Mouse (Mus musculus): ENCODE measurements around the gene Rhbdd1. TPM values are rescaled to one million over a fixed set of nuclear protein-coding genes. Genes with fewer than 3 reads are reported as not detected.

Gene Rhbdd1
- polyA plus RNA-seq, 1 experiment from 2014 or later: 7.6 TPM

DNA sequence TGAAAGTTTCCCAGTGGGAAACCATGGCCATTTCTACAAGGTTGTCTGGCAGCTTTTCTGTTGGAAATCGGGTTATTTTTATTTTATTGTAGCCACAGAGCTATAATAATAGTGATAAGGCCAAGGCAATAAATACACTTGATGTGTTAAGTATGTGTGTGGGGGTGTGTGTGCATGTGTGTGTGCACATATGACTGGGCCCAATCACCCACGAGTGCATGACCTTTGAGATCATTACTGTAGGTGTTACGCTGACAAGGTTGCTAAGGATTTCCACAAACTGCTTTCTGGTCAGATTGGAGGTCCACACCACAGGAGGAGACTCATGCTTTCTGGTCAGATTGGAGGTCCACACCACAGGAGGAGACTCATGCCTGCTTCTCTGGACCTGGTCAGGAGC is 18.3 kb downstream of the Rhbdd1 start:
- H3K9me3 ChIP-seq (ENCODE audit: low read depth, low read length): no peaks in the 10 kb centered on the region
- no peak overlapping the region for H3K9ac ChIP-seq
- WGBS: 78% methylated on average over 3 of the region's 3 CpGs
- H3K4me2 ChIP-seq: no peak overlapping the region
- no peaks in the 10 kb centered on the region for H3K36me3 ChIP-seq (ENCODE audit: insufficient read depth)
- no peaks in the 10 kb centered on the region for H3K27me3 ChIP-seq (ENCODE audit: insufficient read depth, low read length)
- no peak overlapping the region for H3K27ac ChIP-seq (ENCODE audit: low read depth)
- no peak for ATAC-seq (ENCODE audit: insufficient read depth)
- no peaks in the 10 kb centered on the region for H3K4me1 ChIP-seq (ENCODE audit: insufficient read depth)
- no peak for TF ChIP-seq CTCF (IDR thresholded peaks at IDR 0.05; ENCODE audit: low read depth)
- no peak overlapping the region for H3K4me3 ChIP-seq (ENCODE audit: low read depth, low read length)
- DNase-seq: no peak

DNA sequence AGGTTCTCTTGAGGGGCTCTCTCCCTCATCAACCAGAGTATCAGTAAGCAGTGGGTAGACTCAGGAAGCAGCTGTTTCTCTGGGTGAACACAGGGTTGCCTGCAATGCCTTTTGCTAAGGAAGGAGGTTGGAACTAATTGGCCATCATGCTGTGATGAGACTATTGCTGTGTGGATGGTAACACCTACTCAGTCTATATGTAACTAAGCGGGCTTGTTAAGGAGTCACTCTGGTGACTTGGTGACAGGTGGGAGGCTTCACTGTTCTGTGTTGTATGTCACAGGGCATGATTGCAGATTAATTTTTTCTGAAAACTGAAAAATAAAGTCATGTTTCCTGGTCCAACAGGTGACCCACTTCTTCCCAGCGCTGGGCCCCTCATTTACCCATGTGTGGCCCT is 36.8 kb downstream of the Rhbdd1 start:
- no peak for TF ChIP-seq CTCF (IDR thresholded peaks at IDR 0.05; ENCODE audit: low read depth)
- Histone ChIP-seq H3K4me1 (ENCODE audit: insufficient read depth) (no peaks in the 10 kb centered on the region), H3K27me3 (ENCODE audit: insufficient read depth, low read length) (no peaks in the 10 kb centered on the region), H3K9me3 (ENCODE audit: low read depth, low read length) (no peaks in the 10 kb centered on the region), H3K36me3 (ENCODE audit: insufficient read depth) (no peaks in the 10 kb centered on the region), H3K27ac (ENCODE audit: low read depth) (no peak overlapping the region), H3K4me3 (ENCODE audit: low read depth, low read length) (no peak overlapping the region), H3K4me2 (no peak overlapping the region), H3K9ac (no peak overlapping the region)
- ATAC-seq (ENCODE audit: insufficient read depth) (no peak), DNase-seq (no peak)
- 83% methylated on average over 2 of the region's 2 CpGs for WGBS

GRCm38 (mm10) chr1:82353755-82354154 is 37.5 kb downstream of the Rhbdd1 start:
- WGBS: 79% methylated on average over 2 of the region's 2 CpGs
- Histone ChIP-seq H3K4me3 (ENCODE audit: low read depth, low read length) (no peak overlapping the region), H3K9ac (no peak overlapping the region), H3K9me3 (ENCODE audit: low read depth, low read length) (no peaks in the 10 kb centered on the region), H3K27ac (ENCODE audit: low read depth) (no peak overlapping the region), H3K4me1 (ENCODE audit: insufficient read depth) (no peaks in the 10 kb centered on the region), H3K36me3 (ENCODE audit: insufficient read depth) (no peaks in the 10 kb centered on the region), H3K4me2 (no peak overlapping the region), H3K27me3 (ENCODE audit: insufficient read depth, low read length) (no peaks in the 10 kb centered on the region)
- ATAC-seq (ENCODE audit: insufficient read depth) (no peak), DNase-seq (no peak)
- no peak for TF ChIP-seq CTCF (IDR thresholded peaks at IDR 0.05; ENCODE audit: low read depth)

GRCm38 (mm10) chr1:82358871-82359647 is 42.8 kb downstream of the Rhbdd1 start:
- peak overlapping the region; percentile 36 for H3K4me2 ChIP-seq
- H3K36me3 ChIP-seq (ENCODE audit: insufficient read depth): no peaks in the 10 kb centered on the region
- no peaks in the 10 kb centered on the region for H3K9me3 ChIP-seq (ENCODE audit: low read depth, low read length)
- ATAC-seq (ENCODE audit: insufficient read depth) (peak; percentile 40; the same call in 1 of the 2 replicates), DNase-seq (peak; percentile 27)
- H3K27me3 ChIP-seq (ENCODE audit: insufficient read depth, low read length): no peaks in the 10 kb centered on the region
- 46% methylated on average over 20 of the region's 20 CpGs for WGBS
- no peak overlapping the region for H3K27ac ChIP-seq (ENCODE audit: low read depth)
- H3K4me1 ChIP-seq (ENCODE audit: insufficient read depth): peaks cover 6% of the 10 kb centered on the region; the same call in 1 of the 2 replicates
- no peak overlapping the region for H3K4me3 ChIP-seq (ENCODE audit: low read depth, low read length)
- H3K9ac ChIP-seq: no peak overlapping the region
- TF ChIP-seq CTCF (IDR thresholded peaks at IDR 0.05; ENCODE audit: low read depth): no peak

- Histone ChIP-seq H3K4me3 (ENCODE audit: low read depth, low read length) (no peak overlapping the region), H3K9me3 (ENCODE audit: low read depth, low read length) (no peaks in the 10 kb centered on the region), H3K4me2 (no peak overlapping the region), H3K27ac (ENCODE audit: low read depth) (no peak overlapping the region), H3K4me1 (ENCODE audit: insufficient read depth) (peaks cover 6% of the 10 kb centered on the region; the same call in 1 of the 2 replicates), H3K36me3 (ENCODE audit: insufficient read depth) (no peaks in the 10 kb centered on the region), H3K9ac (no peak overlapping the region), H3K27me3 (ENCODE audit: insufficient read depth, low read length) (no peaks in the 10 kb centered on the region)
- ATAC-seq (ENCODE audit: insufficient read depth) (no peak), DNase-seq (no peak)
- no peak for TF ChIP-seq CTCF (IDR thresholded peaks at IDR 0.05; ENCODE audit: low read depth)
- 74% methylated on average over 1 of the region's 1 CpGs for WGBS
Observed at GRCm38 (mm10) chr1:82359648-82360026, 43.4 kb downstream of the Rhbdd1 start.

GRCm38 (mm10) chr1:82361240-82361639 is 45.0 kb downstream of the Rhbdd1 start:
- no peak overlapping the region for H3K27ac ChIP-seq (ENCODE audit: low read depth)

DNA sequence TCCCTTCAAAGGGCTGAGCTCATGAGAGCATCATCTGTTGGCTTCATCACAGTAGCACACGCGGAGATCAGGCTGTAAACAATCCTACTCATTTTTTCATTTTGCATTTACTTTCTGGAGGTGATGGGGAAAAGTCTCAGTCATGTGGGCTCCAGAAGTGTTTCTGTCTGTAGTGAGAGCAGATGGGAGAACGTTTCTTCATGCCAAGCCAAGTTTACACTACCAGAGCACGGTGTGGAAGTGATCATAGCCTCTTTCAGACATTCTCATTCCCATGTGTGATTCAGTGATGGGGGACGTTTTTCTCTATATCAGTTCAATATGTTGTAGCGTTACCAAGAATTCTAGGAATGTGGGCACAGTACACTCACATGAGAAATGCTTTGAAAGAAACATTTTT is 45.9 kb downstream of the Rhbdd1 start:
- no peak overlapping the region for H3K9ac ChIP-seq
- peaks cover 9% of the 10 kb centered on the region for H3K4me1 ChIP-seq (ENCODE audit: insufficient read depth)
- no peaks in the 10 kb centered on the region for H3K27me3 ChIP-seq (ENCODE audit: insufficient read depth, low read length)
- no peaks in the 10 kb centered on the region for H3K9me3 ChIP-seq (ENCODE audit: low read depth, low read length)
- H3K4me3 ChIP-seq (ENCODE audit: low read depth, low read length): no peak overlapping the region
- H3K36me3 ChIP-seq (ENCODE audit: insufficient read depth): no peaks in the 10 kb centered on the region
- WGBS: 37% methylated on average over 6 of the region's 6 CpGs
- H3K27ac ChIP-seq (ENCODE audit: low read depth): no peak overlapping the region
- H3K4me2 ChIP-seq: no peak overlapping the region
- TF ChIP-seq CTCF (IDR thresholded peaks at IDR 0.05; ENCODE audit: low read depth): no peak
- ATAC-seq (ENCODE audit: insufficient read depth) (peak; percentile 47; the same call in 1 of the 2 replicates), DNase-seq (peak; percentile 39)

More at GRCm38 (mm10) chr1:82361240-82361639, 45.0 kb downstream of the Rhbdd1 start:
- Histone ChIP-seq H3K9ac (no peak overlapping the region), H3K4me2 (no peak overlapping the region), H3K36me3 (ENCODE audit: insufficient read depth) (no peaks in the 10 kb centered on the region), H3K9me3 (ENCODE audit: low read depth, low read length) (no peaks in the 10 kb centered on the region), H3K4me3 (ENCODE audit: low read depth, low read length) (no peak overlapping the region), H3K27me3 (ENCODE audit: insufficient read depth, low read length) (no peaks in the 10 kb centered on the region), H3K4me1 (ENCODE audit: insufficient read depth) (peaks cover 9% of the 10 kb centered on the region)
- WGBS: 42% methylated on average over 4 of the region's 4 CpGs
- ATAC-seq (ENCODE audit: insufficient read depth) (no peak), DNase-seq (peak; percentile 19)
- no peak for TF ChIP-seq CTCF (IDR thresholded peaks at IDR 0.05; ENCODE audit: low read depth)

Data from lung, embryonic 14.5 days (tissue).